Mouse (Mus musculus): ENCODE data around the gene Ugt2b38. TPM values are rescaled to one million over a fixed set of nuclear protein-coding genes. Genes with fewer than 3 reads are reported as not detected.
"Not testable (repeated sequence)": the region's sequence is repeated elsewhere in the genome, so short reads cannot be mapped to it uniquely, and the experiment has no call there.

Gene Ugt2b38
- polyA plus RNA-seq, 1 experiment from 2014 or later, result not detected

GRCm38 (mm10) chr5:87373502-87373863 is 50.5 kb downstream of the Ugt2b38 start:
- Histone ChIP-seq H3K9me3 (no peaks in the 10 kb centered on the region), H3K4me3 (no peak overlapping the region), H3K9ac (no peak overlapping the region), H3K36me3 (no peaks in the 10 kb centered on the region), H3K27me3 (no peaks in the 10 kb centered on the region), H3K4me2 (replicated peaks) (no peak overlapping the region), H3K4me1 (no peaks in the 10 kb centered on the region), H3K27ac (no peak overlapping the region)
- 86% methylated on average over 1 of the region's 1 CpGs for WGBS
- ATAC-seq (ENCODE audit: low FRiP score, low read depth), result no peak

- H3K9ac ChIP-seq; H3K27ac ChIP-seq; H3K9me3 ChIP-seq; H3K27me3 ChIP-seq; H3K4me3 ChIP-seq; H3K4me2 ChIP-seq (replicated peaks); H3K4me1 ChIP-seq; H3K36me3 ChIP-seq; ATAC-seq (ENCODE audit: low FRiP score, low read depth): not testable (repeated sequence)
- WGBS, result 70% methylated on average over 4 of the region's 4 CpGs
Measured at GRCm38 (mm10) chr5:87372788-87373501, 51.1 kb downstream of the Ugt2b38 start.

Other genes starting within 250 kb of the Ugt2b38 start
- gene Ugt2b37, start 169.4 kb downstream of the Ugt2b38 start, polyA plus RNA-seq (2015; fragmentation: Nextera tagmentation; extraction: Ambion mirVana), result not detected in 2 replicates
- gene Ugt2a3, start 87.0 kb downstream of the Ugt2b38 start, polyA plus RNA-seq (2015; fragmentation: Nextera tagmentation; extraction: Ambion mirVana), result not detected in 2 replicates
- gene Ugt2a2, start 58.1 kb upstream of the Ugt2b38 start, polyA plus RNA-seq (2015; fragmentation: Nextera tagmentation; extraction: Ambion mirVana), result not detected in 2 replicates
- not detected in 2 replicates for gene Gm43638, start 62.6 kb upstream of the Ugt2b38 start, polyA plus RNA-seq (2015; fragmentation: Nextera tagmentation; extraction: Ambion mirVana)
- not detected in 2 replicates for gene Ugt2a1, start 66.7 kb upstream of the Ugt2b38 start, polyA plus RNA-seq (2015; fragmentation: Nextera tagmentation; extraction: Ambion mirVana)
- gene Sult1b1, start 114.0 kb upstream of the Ugt2b38 start, polyA plus RNA-seq (2015; fragmentation: Nextera tagmentation; extraction: Ambion mirVana), result not detected in 2 replicates
- not detected in 2 replicates for gene Sult1d1, start 144.8 kb upstream of the Ugt2b38 start, polyA plus RNA-seq (2015; fragmentation: Nextera tagmentation; extraction: Ambion mirVana)
- 0.11 TPM in 1 of 2 replicates, not detected in the other for gene Sult1e1, start 167.4 kb upstream of the Ugt2b38 start, polyA plus RNA-seq (2015; fragmentation: Nextera tagmentation; extraction: Ambion mirVana)
- gene Csn1s1, start 242.0 kb upstream of the Ugt2b38 start, polyA plus RNA-seq (2015; fragmentation: Nextera tagmentation; extraction: Ambion mirVana), result not detected in 2 replicates